Mouse (Mus musculus): Measurements from ENCODE around the gene Actl6a. TPM values are rescaled to one million over a fixed set of nuclear protein-coding genes. Genes with fewer than 3 reads are reported as not detected.
A peak's percentile ranks its signal among the peaks of the same experiment; 100 is the strongest.
"Not testable (repeated sequence)": the region's sequence is repeated elsewhere in the genome, so short reads cannot be mapped to it uniquely, and the experiment has no call there.

The Actl6a gene
- total and polyA plus RNA-seq, 2 experiments from 2014 or later, result 58.0 to 68.2 TPM

DNA sequence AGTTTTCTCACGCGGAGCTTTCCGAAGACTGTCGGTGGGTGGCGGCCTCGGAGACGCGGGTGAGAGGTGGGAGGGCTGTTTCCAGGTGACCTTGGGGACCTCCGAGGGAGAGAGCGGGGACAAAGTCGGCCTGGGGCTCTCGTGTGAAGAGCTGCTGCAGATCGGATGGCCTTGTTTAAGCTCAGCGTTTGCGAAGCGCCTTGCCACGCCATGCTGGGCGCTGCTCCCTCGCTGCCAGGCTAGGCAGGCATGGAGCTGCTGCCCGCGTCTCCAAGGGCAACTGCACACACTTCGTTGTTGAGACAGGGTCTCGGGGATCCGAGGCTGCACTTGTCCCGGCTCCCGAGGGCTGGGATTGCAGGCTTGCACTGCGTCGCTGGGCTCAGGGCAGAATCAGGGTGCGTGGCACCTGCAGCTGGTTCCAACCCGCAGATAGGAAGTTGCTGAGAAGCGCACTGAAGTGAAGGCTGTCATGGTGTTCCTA is 31.1 kb downstream of the Actl6a start, which contains the start of gene Mrpl47:
TSS of gene Mrpl47 (minus strand) at position 434 of the 484 bp plus-strand sequence.
- ATAC-seq (ENCODE audit: insufficient read depth, low read depth), result peak; percentile 43
- H3K36me3 ChIP-seq (replicated peaks; ENCODE audit: control insufficient read depth, insufficient read depth, low read length), result peaks cover 19% of the 10 kb centered on the region
- peak within 1 kb of the TSS; percentile 65 for H3K4me2 ChIP-seq (ENCODE audit: low read depth, low read length)
- H3K27me3 ChIP-seq (ENCODE audit: control insufficient read depth, insufficient read depth, low read length), result no peaks in the 10 kb centered on the region
- TF ChIP-seq EP300 (IDR thresholded peaks at IDR 0.05; ENCODE audit: low read depth) (no peak), CTCF (IDR thresholded peaks at IDR 0.05; ENCODE audit: low read depth) (no peak)
- peak within 1 kb of the TSS; percentile 91 for H3K4me3 ChIP-seq (ENCODE audit: low read depth, low read length)
- H3K9ac ChIP-seq (replicated peaks; ENCODE audit: low read depth, low read length), result peak within 1 kb of the TSS; percentile 93
- H3K9me3 ChIP-seq (replicated peaks; ENCODE audit: control insufficient read depth, low read length), result no peaks in the 10 kb centered on the region
- H3K4me1 ChIP-seq (ENCODE audit: control insufficient read depth, insufficient read depth), result peaks cover 31% of the 10 kb centered on the region
- DNase-seq (ENCODE audit: low spot score), result no peak
- WGBS, result under 1% methylated on average over 31 of the region's 31 CpGs
- peak within 1 kb of the TSS; percentile 94 for H3K27ac ChIP-seq (ENCODE audit: low read depth)

DNA sequence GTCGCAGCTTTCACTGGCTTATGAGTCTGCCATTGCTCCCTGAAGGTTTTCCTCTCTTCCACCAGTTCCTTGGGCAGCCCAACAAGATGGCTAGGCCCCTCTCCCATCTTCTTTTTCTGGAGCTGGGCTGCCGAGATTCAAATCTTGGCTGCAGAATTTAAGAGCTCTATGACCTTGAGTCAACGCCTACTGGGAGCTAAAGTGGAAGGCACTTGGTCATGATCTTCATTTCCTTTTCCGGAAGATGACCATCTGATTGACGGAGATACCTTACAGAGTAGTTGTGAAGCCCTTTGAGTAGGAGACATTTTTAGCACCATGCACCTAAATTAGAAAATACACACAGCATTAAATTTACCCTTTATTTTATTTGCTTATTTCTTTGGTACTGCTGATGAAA is 32.5 kb downstream of the Actl6a start:
- TF ChIP-seq CTCF (IDR thresholded peaks at IDR 0.05; ENCODE audit: low read depth) (no peak), EP300 (IDR thresholded peaks at IDR 0.05; ENCODE audit: low read depth) (no peak)
- Histone ChIP-seq H3K9ac (replicated peaks; ENCODE audit: low read depth, low read length) (no peak overlapping the region), H3K27ac (ENCODE audit: low read depth) (no peak overlapping the region), H3K9me3 (replicated peaks; ENCODE audit: control insufficient read depth, low read length) (no peaks in the 10 kb centered on the region), H3K4me1 (ENCODE audit: control insufficient read depth, insufficient read depth) (peaks cover 31% of the 10 kb centered on the region), H3K36me3 (replicated peaks; ENCODE audit: control insufficient read depth, insufficient read depth, low read length) (peaks cover 13% of the 10 kb centered on the region), H3K4me3 (ENCODE audit: low read depth, low read length) (no peak overlapping the region), H3K4me2 (ENCODE audit: low read depth, low read length) (peak overlapping the region; percentile 65), H3K27me3 (ENCODE audit: control insufficient read depth, insufficient read depth, low read length) (no peaks in the 10 kb centered on the region)
- WGBS, result 84% methylated on average over 5 of the region's 5 CpGs
- no peak for DNase-seq (ENCODE audit: low spot score)
- ATAC-seq (ENCODE audit: insufficient read depth, low read depth), result no peak

DNA sequence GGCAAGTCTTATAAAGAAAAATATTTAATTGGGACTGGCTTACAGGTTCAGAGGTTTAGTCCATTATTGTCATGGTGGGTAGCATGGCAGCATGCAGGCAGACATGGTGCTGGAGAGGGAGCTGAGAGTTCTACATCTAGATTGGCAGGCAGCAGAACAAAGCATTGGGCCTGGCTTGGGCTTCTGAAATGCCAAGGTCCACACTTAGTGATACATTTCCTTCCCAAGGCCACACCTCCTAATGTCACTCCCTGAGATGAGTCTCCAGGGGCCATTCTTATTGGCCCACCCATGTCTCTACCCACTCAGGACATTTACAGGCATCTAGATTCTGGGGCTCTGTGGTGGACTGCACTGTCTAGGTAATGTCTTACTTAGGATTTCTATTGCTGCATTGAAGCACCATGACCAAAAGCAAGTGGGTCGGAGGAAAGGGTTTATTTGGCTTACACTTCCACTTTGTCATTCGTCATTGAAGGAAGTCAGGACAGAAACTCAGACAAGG is 36.2 kb downstream of the Actl6a start:
- no peak for DNase-seq (ENCODE audit: low spot score)

DNA sequence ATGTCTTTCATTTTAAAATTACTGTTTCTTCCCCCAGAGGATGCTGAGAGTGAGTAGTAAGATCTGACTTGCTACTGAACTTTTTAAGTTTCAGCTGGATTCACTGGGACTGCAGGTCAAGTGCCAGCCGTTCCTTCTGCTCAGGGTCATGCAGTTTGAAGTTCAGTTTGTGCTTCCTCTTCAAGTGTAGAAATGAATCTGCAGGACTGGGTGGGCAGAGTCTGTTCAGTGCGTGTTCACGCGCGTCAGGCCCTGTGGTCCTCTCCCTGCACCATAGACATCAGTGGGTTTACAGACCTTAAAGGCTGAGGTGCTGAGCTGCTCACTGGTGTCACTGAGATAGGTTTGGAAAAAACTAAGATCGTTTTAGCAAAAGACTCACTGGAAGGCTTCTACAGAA is 38.9 kb downstream of the Actl6a start:
- Histone ChIP-seq H3K4me3 (ENCODE audit: low read depth, low read length) (no peak overlapping the region), H3K4me1 (ENCODE audit: control insufficient read depth, insufficient read depth) (no peaks in the 10 kb centered on the region), H3K27me3 (ENCODE audit: control insufficient read depth, insufficient read depth, low read length) (no peaks in the 10 kb centered on the region), H3K9me3 (replicated peaks; ENCODE audit: control insufficient read depth, low read length) (no peaks in the 10 kb centered on the region), H3K4me2 (ENCODE audit: low read depth, low read length) (no peak overlapping the region), H3K36me3 (replicated peaks; ENCODE audit: control insufficient read depth, insufficient read depth, low read length) (peaks cover 42% of the 10 kb centered on the region), H3K9ac (replicated peaks; ENCODE audit: low read depth, low read length) (no peak overlapping the region), H3K27ac (ENCODE audit: low read depth) (no peak overlapping the region)
- no peak for DNase-seq (ENCODE audit: low spot score)
- 90% methylated on average over 6 of the region's 6 CpGs for WGBS
- no peak for ATAC-seq (ENCODE audit: insufficient read depth, low read depth)
- TF ChIP-seq CTCF (IDR thresholded peaks at IDR 0.05; ENCODE audit: low read depth) (no peak), EP300 (IDR thresholded peaks at IDR 0.05; ENCODE audit: low read depth) (no peak)

More for the DNA sequence above, 36.2 kb downstream of the Actl6a start:
- ATAC-seq (ENCODE audit: insufficient read depth, low read depth), result no peak
- Histone ChIP-seq H3K36me3 (replicated peaks; ENCODE audit: control insufficient read depth, insufficient read depth, low read length) (peaks cover 24% of the 10 kb centered on the region), H3K4me2 (ENCODE audit: low read depth, low read length) (no peak overlapping the region), H3K9ac (replicated peaks; ENCODE audit: low read depth, low read length) (no peak overlapping the region), H3K27me3 (ENCODE audit: control insufficient read depth, insufficient read depth, low read length) (no peaks in the 10 kb centered on the region), H3K4me1 (ENCODE audit: control insufficient read depth, insufficient read depth) (peaks cover 22% of the 10 kb centered on the region), H3K4me3 (ENCODE audit: low read depth, low read length) (no peak overlapping the region), H3K27ac (ENCODE audit: low read depth) (no peak overlapping the region), H3K9me3 (replicated peaks; ENCODE audit: control insufficient read depth, low read length) (no peaks in the 10 kb centered on the region)
- WGBS, result 78% methylated on average over 2 of the region's 2 CpGs
- no peak for TF ChIP-seq CTCF (IDR thresholded peaks at IDR 0.05; ENCODE audit: low read depth)
- no peak for TF ChIP-seq EP300 (IDR thresholded peaks at IDR 0.05; ENCODE audit: low read depth)

DNA sequence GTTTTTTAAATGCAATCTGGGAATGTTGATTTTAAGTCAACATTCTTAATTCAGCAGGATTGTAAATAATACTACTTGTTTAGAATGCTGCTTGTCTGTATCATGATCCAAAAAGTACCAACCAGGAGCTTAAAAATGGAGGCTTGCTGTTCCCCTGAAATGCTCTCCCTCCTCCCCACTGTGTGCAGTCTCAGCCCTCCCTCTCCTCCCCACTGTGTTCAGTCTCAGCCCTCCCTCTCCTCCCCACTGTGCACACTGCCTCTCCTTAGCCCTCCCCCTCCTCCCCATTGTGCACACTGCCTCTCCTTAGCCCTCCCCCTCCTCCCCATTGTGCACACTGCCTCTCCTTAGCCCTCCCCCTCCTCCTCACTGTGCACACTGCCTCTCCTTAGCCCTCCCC is 39.3 kb downstream of the Actl6a start:
- peaks cover 47% of the 10 kb centered on the region for H3K36me3 ChIP-seq (replicated peaks; ENCODE audit: control insufficient read depth, insufficient read depth, low read length)
- not testable (repeated sequence) for DNase-seq (ENCODE audit: low spot score); H3K27me3 ChIP-seq (ENCODE audit: control insufficient read depth, insufficient read depth, low read length); H3K4me3 ChIP-seq (ENCODE audit: low read depth, low read length); H3K4me2 ChIP-seq (ENCODE audit: low read depth, low read length); H3K9ac ChIP-seq (replicated peaks; ENCODE audit: low read depth, low read length); ATAC-seq (ENCODE audit: insufficient read depth, low read depth); H3K9me3 ChIP-seq (replicated peaks; ENCODE audit: control insufficient read depth, low read length); H3K27ac ChIP-seq (ENCODE audit: low read depth); H3K4me1 ChIP-seq (ENCODE audit: control insufficient read depth, insufficient read depth)

DNA sequence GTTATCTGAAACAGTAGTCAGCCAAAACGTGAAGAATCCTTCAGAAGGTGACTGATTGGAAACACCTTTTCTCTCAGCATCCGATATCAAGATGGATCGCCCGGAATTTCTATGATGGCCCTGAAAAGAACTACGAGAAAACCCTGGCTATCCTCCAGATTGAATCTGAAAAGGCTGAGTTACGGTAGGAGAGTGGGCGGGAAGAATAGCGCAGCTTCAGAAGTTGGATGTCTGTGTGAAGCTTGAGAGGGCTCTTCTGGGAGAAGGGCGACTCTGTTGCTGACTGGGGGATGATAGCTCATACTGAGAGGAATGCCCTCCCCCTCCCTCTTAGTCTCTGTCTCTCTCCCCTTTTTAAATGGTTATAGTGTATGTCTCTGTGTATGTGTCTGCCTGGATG is 42.3 kb downstream of the Actl6a start:
- H3K4me3 ChIP-seq (ENCODE audit: low read depth, low read length), result no peak overlapping the region
- H3K4me2 ChIP-seq (ENCODE audit: low read depth, low read length), result no peak overlapping the region
- H3K4me1 ChIP-seq (ENCODE audit: control insufficient read depth, insufficient read depth), result no peaks in the 10 kb centered on the region
- peaks cover 67% of the 10 kb centered on the region for H3K36me3 ChIP-seq (replicated peaks; ENCODE audit: control insufficient read depth, insufficient read depth, low read length)
- no peaks in the 10 kb centered on the region for H3K9me3 ChIP-seq (replicated peaks; ENCODE audit: control insufficient read depth, low read length)
- no peak for ATAC-seq (ENCODE audit: insufficient read depth, low read depth)
- DNase-seq (ENCODE audit: low spot score), result no peak
- 79% methylated on average over 9 of the region's 9 CpGs for WGBS
- H3K9ac ChIP-seq (replicated peaks; ENCODE audit: low read depth, low read length), result no peak overlapping the region
- H3K27ac ChIP-seq (ENCODE audit: low read depth), result no peak overlapping the region
- no peak for TF ChIP-seq EP300 (IDR thresholded peaks at IDR 0.05; ENCODE audit: low read depth)
- TF ChIP-seq CTCF (IDR thresholded peaks at IDR 0.05; ENCODE audit: low read depth), result no peak
- H3K27me3 ChIP-seq (ENCODE audit: control insufficient read depth, insufficient read depth, low read length), result no peaks in the 10 kb centered on the region

Data from heart, postnatal 0 days (tissue).